Mouse (Mus musculus) mouse embryonic stem cell (cell line): Measurements from ENCODE around the gene Vsig10l.

Source experiments
- in situ Hi-C, 2 experiments: fragments of 300-500 bp; cut with MboI; formaldehyde crosslinking; loops; 1 replicate in 1 of 2; 3 replicates in 1 of 2; pipeline ENCODE4 v1.14.3; 2019 to 2020; ENCODE audit warnings: low sequenced_read_pairs in 2 of 2, low pct_unique_long_range_greater_than_20kb in 1 of 2, mixed read lengths in 1 of 2; ENCODE audit not compliant: unreplicated experiment in 1 of 2

Gene Vsig10l

DNA sequence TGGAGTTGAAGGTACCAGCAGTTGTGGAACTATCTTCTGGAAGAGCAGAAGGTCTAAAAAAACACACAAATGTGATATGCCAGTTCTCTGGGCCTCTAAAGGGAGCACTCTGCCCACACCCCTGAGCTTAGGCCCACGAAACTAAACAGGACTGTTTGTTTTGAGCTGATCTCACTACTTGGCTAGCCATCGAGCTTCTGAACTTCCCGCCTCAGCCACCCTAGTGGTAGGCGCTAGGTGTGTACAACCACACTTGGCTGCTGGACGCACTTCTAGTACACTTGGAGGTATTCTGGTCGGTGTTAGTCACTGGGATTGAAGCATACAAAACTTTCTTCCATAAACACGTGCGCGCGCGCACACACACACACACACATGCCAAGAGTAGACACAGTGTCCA lies 11.2 kb upstream of the Vsig10l start:
- in situ Hi-C loops: no loop called here

DNA sequence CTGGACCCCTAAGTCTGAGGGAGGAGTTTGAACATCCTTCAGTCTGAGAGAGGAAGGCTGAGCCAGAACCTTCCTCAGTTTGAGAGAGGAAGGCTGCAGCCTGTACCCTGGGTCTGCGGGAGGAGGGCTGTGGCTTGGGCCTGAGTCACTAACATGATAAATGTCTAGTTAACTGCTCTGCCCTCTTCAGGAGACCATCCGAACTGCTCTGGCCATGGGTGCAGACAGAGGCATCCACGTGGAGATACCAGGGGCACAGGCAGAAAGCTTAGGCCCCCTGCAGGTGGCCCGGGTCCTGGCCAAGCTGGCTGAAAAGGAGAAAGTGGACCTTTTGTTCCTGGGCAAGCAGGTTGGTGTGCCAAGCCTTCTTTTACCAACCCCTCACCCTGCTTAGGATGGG lies 10.3 kb upstream of the Vsig10l start:
- in situ Hi-C loops: no loop called here

DNA sequence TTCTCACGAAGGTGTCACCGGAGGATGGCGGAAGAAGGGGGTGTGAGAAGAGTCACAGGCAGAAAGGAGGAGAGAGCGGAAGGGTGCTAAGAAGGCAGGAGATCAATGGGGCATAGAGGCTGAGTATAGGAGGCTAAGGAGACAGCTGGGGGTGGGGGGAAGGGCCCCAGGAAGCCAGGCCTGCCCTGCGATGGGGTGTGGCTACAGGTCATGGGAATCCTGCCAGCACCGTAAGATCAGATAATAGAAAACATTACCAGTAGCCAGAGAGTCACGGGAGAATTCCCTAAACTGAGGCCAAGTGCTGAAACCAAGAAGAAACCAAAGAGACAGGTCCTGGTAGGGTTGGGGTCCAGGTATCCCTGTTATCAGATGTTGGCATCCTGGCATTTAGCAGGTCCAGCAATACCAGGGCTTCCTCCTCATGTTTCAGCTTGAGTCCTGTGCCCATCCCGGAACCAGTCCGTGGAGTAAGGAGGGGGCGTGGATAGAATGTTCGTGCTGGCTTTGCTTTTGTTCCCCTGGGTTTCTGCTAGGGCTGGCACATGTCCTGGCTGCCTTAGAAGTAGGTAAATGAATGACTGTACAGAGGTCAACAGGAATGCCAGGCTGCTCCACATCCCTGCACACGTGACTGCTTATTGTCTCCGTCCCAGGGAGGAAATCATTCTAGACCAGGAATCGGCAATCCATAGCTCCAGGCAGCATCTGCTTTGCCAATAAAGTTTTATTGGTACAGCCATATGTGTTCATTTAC lies 9.2 kb upstream of the Vsig10l start:
- in situ Hi-C loops: no loop called here

DNA sequence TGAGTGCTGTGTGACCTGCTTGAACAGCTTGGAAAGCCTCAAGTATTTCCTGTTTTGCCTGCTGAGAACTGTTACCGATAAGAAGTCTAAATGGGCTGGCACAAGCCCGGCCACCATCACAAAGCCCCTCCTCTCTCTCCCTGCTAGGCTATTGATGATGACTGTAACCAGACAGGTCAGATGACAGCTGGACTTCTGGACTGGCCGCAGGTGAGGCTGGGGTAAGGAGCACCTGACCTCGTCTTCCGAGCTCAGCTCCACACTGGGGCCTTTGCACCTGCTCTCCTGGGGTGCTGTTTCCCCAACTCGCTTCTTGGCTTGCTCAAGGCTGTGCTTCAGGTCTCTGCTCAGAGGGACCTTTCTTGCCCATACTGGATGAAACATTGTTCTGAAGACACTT lies 8.6 kb upstream of the Vsig10l start:
- in situ Hi-C loops: no loop called here

DNA sequence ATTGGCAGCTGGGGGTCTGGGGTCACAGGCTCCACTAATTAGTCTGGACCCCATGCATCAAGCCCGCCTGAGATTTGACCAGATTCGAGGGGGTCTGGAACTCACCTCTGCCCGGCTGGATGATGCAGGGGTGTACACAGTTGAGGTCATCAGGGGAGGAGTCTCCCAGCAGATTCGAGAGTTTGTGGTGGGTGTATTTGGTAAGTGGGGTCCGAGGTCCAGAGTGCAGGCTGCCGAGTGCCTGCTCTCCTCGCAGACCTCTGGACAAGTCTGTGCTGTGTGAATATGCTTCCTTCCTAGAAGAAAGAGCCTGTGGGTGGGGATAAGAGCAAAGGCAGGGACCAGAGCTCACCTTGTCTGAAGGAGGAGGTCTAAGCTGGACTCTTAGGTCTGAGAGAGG lies 1.0 kb downstream of the Vsig10l start:
- in situ Hi-C loops: no loop called here

DNA sequence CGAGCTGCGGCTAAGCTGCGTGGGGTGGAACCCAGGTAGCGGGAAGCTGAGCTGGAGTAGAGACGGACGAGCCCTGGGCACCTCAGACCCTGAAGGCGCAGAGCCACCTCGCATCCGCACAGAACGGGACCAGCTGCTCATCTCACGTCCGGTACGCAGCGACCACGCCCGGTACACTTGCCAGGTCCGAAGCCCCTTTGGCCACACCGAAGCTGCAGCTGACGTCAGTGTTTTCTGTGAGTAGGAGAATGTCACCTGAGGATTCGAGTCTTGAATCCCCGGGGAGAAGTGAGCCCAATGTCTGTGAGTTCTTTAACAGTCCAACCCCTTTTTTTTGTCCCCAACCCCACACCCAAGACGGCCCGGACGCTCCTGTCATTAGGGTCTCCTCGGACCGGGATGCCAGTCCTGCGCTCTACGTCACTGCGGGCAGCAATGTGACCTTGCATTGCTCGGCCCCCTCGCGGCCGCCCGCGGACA lies 2.0 kb downstream of the Vsig10l start:
- in situ Hi-C loops: no loop called here

DNA sequence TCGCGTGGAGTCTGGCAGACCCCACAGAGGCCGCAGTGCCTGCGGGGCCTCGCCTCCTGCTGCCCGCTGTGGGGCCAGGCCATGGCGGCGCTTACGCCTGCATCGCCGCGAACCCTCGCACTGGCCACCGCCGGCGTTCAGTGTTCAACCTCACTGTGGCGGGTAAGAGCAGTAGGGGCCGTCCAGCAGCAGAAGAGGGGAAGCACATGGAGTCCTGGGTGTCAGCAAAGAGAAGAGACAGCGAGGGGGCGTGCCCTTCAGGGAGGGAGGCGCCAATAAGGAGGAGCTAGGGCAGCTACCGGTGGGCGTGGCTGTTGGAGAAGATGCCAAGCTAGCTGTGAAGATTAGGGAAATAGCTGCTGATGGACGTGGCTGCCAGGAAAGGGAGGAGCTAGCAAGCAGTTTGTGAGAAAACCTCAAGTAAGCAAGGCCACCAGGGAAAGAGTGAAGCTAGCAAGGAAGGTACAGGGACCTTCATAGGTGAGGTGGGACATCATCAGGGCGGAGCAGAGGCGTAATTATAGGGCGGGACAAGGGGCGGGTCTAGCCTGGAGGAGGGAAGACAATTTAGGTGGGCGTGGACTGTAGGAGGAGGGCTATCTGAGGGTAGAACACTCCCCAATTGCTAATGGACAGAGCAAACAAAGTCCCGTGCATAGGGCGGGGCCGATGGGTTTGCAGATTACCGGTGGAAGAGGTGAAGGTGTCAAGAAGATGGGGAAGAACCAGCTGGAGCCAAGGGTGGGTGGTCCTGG lies 2.6 kb downstream of the Vsig10l start:
- in situ Hi-C loops: no loop called here

DNA sequence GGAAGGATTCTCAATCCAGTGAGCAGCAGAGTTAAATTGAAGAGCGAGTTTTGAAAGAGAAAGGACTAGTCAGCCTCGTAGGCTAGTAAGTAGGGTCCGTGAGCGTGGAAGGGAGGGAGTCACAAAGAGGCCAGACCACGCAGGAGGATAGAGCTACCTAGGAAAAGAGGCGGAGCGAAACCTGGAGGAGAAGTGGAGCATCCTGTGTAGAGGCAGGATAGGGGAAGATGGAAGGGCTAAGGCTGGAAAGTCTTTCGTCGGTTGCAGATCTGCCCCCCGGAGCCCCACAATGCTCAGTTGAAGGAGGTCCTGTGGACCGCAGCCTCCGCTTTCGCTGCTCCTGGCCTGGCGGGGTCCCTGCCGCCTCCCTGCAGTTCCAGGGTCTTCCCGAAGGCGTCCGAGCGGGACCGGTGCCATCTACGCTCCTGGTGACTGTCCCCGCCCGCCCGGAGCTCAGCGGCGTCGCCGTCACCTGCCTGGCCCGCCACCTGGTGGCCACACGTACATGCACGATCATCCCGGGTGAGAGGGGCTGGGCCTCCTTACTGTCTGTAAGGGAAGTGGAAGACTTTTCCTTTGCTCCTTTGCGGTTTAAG lies 3.2 kb downstream of the Vsig10l start:
- in situ Hi-C loops: no loop called here

DNA sequence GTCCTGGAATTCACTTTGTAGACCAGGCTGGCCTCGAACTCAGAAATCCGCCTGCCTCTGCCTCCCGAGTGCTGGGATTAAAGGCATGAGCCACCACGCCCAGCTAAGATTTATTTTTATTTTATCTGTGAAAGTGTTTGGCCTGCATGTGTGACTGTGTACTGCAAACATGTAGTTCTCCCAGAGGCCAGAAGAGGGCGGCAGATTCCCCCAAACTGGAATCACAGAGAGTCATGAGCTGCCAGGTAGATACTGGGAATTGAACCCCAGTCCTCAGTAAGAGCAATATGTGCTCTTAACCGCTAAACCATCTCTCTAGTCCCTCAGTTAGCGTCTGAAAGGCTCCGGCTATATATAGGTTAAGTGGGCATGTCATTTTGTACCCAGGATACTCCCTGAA lies 7.4 kb downstream of the Vsig10l start:
- in situ Hi-C loops: no loop called here

DNA sequence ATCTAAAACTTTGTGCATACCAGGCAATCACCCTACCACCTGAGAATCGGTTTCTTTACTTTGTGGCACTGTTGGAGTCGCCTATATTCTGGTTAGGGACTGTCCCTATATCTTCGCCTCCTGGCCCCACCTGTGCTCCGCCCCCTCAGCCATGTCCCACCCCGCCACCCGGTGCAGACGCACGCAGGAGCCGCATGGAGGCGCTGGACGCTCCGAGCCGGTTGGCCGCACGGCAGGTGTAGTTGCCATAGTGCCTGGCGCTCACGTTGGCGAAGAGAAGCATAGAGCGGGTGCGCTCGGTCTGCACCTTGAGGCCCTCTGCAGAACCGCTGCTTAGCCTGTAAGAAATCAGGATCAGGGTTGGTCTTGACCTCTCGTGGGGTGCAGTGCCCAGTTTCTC lies 12.8 kb downstream of the Vsig10l start:
- in situ Hi-C loops: no loop called here

DNA sequence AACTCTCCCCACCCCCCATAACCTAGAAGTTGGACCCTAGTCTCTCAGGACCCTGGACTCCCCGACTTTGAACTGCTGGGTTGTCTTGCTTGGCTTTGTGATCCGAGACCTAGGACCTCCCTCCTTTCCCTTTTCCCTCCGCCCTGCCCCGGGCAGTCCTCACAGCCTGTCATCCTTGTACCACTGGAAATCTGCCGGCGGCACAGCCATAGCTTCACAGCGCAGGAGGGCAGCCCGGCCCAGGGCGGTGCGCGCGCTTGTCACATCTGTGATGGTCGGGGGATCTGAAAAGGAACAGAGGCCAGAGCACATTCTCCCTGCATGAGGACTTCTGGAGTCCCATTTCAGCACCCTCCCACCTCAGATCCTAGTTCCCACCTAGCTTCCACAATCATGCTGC lies 13.4 kb downstream of the Vsig10l start:
- in situ Hi-C loops: no loop called here

DNA sequence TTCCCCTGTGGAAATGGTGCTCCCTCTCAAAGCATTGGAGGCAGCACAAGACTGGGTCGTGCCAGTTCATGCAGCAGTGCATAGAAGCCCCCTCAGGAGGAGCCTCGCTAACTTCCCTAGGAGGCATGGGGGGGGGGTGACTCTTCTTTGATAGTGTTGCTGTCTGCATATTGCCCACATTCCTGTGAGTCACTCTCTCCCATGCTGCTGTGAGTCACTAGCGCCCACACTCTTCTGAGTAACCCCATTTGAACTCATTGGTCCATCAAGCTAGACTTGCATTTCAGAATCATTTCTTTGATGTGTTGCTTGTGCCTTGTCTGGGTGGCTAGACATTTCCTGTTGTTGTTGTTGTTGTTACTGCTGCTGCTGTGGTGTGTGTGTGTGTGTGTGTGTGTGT lies 18.2 kb downstream of the Vsig10l start:
- in situ Hi-C loops: no loop called here

DNA sequence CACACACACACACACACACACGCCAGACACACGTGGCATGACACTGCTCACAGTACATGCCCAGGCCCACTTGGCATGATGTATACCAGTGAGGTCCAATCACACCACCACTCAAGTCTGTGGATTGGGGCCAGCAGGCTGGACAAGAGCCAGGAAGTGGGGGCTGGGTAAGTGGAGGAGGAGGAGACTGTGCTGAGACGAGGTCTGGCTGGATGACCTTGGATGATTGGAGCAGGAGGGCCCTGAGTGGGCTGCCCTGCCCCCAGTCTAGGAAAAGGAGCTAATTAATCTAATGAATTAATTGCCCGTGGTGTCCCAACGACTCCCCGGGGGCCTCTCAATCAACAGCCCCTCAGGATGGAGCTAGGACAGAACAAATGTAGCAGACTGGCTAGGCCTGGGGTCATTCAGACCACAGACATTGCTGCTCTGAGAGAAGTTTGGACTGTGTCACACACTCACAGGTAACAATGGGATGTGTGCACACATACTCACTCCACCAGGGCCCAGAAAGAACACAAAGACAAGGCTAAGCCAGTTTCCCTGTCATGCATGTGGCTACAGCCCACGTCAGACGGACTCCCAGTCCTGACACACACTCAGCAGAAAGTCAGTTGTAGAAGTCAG lies 19.3 kb downstream of the Vsig10l start:
- in situ Hi-C loops: no loop called here

DNA sequence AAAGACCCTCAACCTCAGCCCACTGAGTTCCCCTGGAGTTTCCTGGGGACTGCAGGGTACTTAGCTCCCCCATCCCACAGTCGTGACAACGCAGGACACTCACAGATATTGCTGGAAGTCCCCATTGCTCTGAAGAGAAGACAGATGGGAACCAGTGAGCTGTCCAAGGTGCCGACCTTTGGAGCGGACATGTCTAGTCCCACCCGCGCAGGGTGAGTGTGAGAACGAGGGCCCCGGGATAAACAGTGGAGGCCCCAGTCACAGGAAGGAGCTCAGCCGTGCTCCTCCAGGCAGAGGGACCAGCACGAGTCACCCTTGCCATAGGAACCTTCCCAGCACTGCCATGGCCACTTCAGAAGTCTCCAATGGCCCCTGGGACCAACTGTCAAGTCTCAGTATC lies 20.3 kb downstream of the Vsig10l start:
- in situ Hi-C loops: no loop called here

DNA sequence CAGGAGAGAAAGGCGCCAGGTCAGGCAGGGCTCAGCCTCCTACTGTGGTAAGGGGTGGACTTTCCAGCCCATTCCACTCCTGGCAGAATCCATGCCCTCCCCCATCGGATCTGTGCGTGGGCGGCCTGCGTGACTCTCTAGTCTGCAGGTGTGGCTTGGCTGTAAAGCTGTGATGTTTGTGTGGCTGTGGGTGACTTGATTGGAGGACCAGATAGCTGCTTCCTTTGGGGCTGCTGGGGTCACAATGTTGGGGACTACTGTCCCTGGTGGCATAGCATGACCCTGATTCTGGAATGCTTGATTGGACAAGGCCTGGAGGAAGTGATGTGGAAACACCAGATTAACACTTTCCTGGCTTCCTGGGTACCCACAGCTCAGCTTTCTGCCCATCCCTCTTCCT lies 25.7 kb downstream of the Vsig10l start:
- in situ Hi-C loops: no loop called here

DNA sequence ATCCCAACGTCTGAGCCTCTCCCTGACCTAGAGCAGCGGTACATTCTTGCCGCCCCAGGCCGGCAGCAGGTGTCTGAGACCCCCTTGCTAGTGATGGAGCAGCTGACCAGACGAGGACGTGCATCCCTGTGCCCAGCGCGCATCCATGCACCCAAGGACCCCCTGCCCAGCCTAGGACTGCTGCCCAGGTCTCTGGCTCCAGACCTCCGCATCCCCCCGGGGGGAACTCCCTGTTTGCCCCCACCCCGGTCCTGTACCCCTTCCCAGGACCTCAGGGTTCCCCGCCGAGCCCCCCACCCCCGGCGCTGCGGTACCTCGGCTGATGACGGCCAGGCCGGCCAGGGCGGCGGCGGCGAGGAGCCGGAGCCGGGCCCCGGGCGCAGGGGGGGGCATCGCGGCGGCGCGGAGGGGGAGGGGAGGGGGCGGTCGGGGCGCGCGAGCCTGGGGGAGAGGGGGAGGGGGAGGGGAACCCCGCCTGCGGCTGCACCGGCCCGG lies 26.7 kb downstream of the Vsig10l start, which contains the start of gene Iglon5:
TSS of gene Iglon5 (minus strand) at position 445 of the 495 bp plus-strand sequence.
- in situ Hi-C loops: no loop called here

DNA sequence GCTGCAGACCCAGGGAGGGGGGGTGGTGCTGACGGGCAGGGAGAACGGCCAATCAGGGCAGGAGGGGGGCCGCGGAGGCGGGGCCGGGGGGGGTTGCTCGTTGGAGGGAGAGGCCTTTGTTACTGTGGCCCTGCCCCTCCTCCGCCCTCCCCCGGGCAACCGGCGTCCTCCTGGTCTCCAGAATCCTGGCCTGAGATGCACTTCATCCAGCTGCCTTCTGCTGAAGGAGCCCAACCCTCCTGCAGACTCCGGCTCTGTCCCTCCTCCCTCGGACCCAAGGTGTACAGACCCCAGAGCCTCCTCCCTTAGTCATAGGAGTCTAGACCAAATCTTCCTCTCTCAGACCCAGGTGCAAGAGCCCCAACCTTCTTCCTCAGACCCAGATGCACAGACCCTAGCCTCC lies 27.2 kb downstream of the Vsig10l start:
- in situ Hi-C loops: no loop called here

DNA sequence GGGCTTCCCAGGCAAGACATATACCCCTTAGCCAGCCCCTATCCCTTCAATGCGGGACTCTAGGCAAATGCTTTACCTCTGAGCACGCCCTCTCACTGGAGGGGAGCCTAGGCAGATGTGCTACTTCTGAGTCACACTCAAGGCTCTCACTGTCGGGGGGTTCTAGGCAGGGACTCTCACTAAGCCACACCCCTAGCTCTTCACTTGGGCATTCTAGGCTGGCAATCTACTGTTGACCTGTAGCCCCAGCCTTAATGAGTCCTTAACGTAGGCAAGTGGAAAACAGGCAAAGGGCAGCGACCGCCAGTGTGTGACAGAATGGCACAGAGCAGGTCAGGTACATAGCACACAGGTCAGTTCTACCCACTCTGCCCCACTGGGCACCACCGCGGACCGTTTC lies 27.9 kb downstream of the Vsig10l start:
- in situ Hi-C loops: no loop called here
